ENCODE assay signal across 25 mouse cellular contexts in genomic region chr5:67698176-67698575, GRCm38 (mm10).
DNase-seq lines count a peak whose midpoint lies in the region; ATAC-seq and TF ChIP-seq lines count a peak whose summit lies in the region.
"Had no signal": no experiment of that assay in that cellular context is flagged by ENCODE, and none has a peak within 500 bp of the region (broad histone marks: within the 10 kb centered on the region; RNA-seq: fewer than 3 reads in every experiment).

No protein-coding gene starts in this region.

- no peaks in the 10 kb centered on the region for H3K27me3 ChIP-seq in heart, adult 2 months (ENCODE audit: control insufficient read depth, insufficient read depth, low read length)
- H3K27me3 ChIP-seq in heart, embryonic 11.5 days (ENCODE audit: control insufficient read depth, insufficient read depth, low read length): no peaks in the 10 kb centered on the region
- no peaks in the 10 kb centered on the region for H3K27me3 ChIP-seq in heart, embryonic 13.5 days (replicated peaks)
- H3K27me3 ChIP-seq: CH12.LX; liver, embryonic 13.5 days; megakaryocyte, embryonic 14.5 days; midbrain, embryonic 15.5 days; Patski had no signal

- no peak overlapping the region for H3K4me3 ChIP-seq in heart, adult 2 months
- H3K4me3 ChIP-seq in heart, embryonic 11.5 days (ENCODE audit: low read depth, low read length): no peak overlapping the region
- H3K4me3 ChIP-seq in cortical plate, adult 2 months (ENCODE audit: insufficient read depth, low read length): no peak overlapping the region
- H3K4me3 ChIP-seq in heart, embryonic 13.5 days: no peak overlapping the region
- H3K4me3 ChIP-seq: forebrain, embryonic 10.5 days; gastrocnemius, adult 2 months; hindbrain, embryonic 12.5 days; layer of hippocampus, adult 2 months; liver, embryonic 13.5 days; megakaryocyte, embryonic 14.5 days; midbrain, embryonic 15.5 days had no signal

- no peak overlapping the region for H3K9ac ChIP-seq in heart, adult 2 months (ENCODE audit: low read depth, low read length)
- H3K9ac ChIP-seq in heart, embryonic 11.5 days (ENCODE audit: low read depth, low read length): no peak overlapping the region
- no peak overlapping the region for H3K9ac ChIP-seq in heart, embryonic 13.5 days
- H3K9ac ChIP-seq: hindbrain, embryonic 12.5 days; liver, embryonic 13.5 days; lung, embryonic 14.5 days; midbrain, embryonic 15.5 days had no signal

- peak overlapping the region; percentile 85 for H3K27ac ChIP-seq in heart, adult 2 months
- H3K27ac ChIP-seq in heart, embryonic 11.5 days (ENCODE audit: low read depth, low read length): no peak overlapping the region
- H3K27ac ChIP-seq in cortical plate, adult 2 months (ENCODE audit: insufficient read depth, low read length): peak overlapping the region; percentile 78; the same call in 1 of the 2 replicates
- H3K27ac ChIP-seq in heart, embryonic 13.5 days (replicated peaks): peak overlapping the region; percentile 66
- H3K27ac ChIP-seq: forebrain, embryonic 10.5 days; gastrocnemius, adult 2 months; hindbrain, embryonic 12.5 days; layer of hippocampus, adult 2 months; liver, embryonic 13.5 days; midbrain, embryonic 15.5 days had no signal

- WGBS in heart, adult 2 months: 42% methylated on average over 3 of the region's 3 CpGs
- 60% methylated on average over 3 of the region's 3 CpGs for WGBS in heart, embryonic 11.5 days (ENCODE audit: insufficient replicate concordance)
- WGBS in heart, embryonic 13.5 days: 49% methylated on average over 3 of the region's 3 CpGs

- no peak for TF ChIP-seq POLR2A in heart, adult 2 months (IDR thresholded peaks at IDR 0.05; ENCODE audit: insufficient read depth, low read depth, low read length)
- no peak for TF ChIP-seq POLR2A in cortical plate, adult 2 months (IDR thresholded peaks at IDR 0.05; ENCODE audit: extremely low read depth, insufficient read depth, low read length)

- H3K36me3 ChIP-seq in heart, adult 2 months (ENCODE audit: control insufficient read depth, insufficient read depth, low read length): peaks cover 10% of the 10 kb centered on the region
- H3K36me3 ChIP-seq in heart, embryonic 11.5 days (ENCODE audit: control insufficient read depth, insufficient read depth, low read length): no peaks in the 10 kb centered on the region
- 0 out of 2 replicates have a peak, but pooled peaks cover 4% of the 10 kb centered on the region for H3K36me3 ChIP-seq in heart, embryonic 13.5 days
- H3K36me3 ChIP-seq: midbrain, embryonic 15.5 days had no signal

- H3K79me2 ChIP-seq in heart, adult 2 months (replicated peaks; ENCODE audit: control insufficient read depth, insufficient read depth, low read length): no peaks in the 10 kb centered on the region

- H3K4me1 ChIP-seq in heart, adult 2 months (ENCODE audit: control insufficient read depth, insufficient read depth, low read length): peaks cover 5% of the 10 kb centered on the region; the same call in 1 of the 2 replicates
- H3K4me1 ChIP-seq in heart, embryonic 11.5 days (ENCODE audit: control insufficient read depth, insufficient read depth, low read length): 0 out of 2 replicates have a peak, but pooled peaks cover 2% of the 10 kb centered on the region
- peaks cover 3% of the 10 kb centered on the region; the same call in 1 of the 2 replicates for H3K4me1 ChIP-seq in cortical plate, adult 2 months (ENCODE audit: control insufficient read depth, insufficient read depth, low read length)
- H3K4me1 ChIP-seq in heart, embryonic 13.5 days: peaks cover 32% of the 10 kb centered on the region
- H3K4me1 ChIP-seq: liver, embryonic 13.5 days had no signal

- TF ChIP-seq EP300 in heart, adult 2 months (IDR thresholded peaks at IDR 0.05; ENCODE audit: insufficient read depth, low read depth, low read length): no peak

- DNase-seq in heart, adult 2 months: peak in 1 of 2 experiments; percentile 39
- DNase-seq in heart, postnatal 4 days: peak; percentile 27
- DNase-seq in gastrocnemius, postnatal 4 days (ENCODE audit: low spot score in 2 of 2): no peak
- DNase-seq in layer of hippocampus, adult 9-10 months (ENCODE audit: low spot score): no peak
- DNase-seq: adrenal gland, postnatal 36 days; cerebellum, adult 11 months; cerebellum, adult 9-11 months; gastrocnemius, adult 2 months; kidney, postnatal 25 days; liver, embryonic 13.5 days; lung, embryonic 14.5 days; spleen, adult 18-20 months; thymus, postnatal 14 days had no signal

- no peak overlapping the region for H3K4me2 ChIP-seq in heart, embryonic 11.5 days
- no peak overlapping the region for H3K4me2 ChIP-seq in heart, embryonic 13.5 days
- H3K4me2 ChIP-seq: hindbrain, embryonic 12.5 days; liver, embryonic 13.5 days; lung, embryonic 14.5 days; midbrain, embryonic 15.5 days had no signal

- no peak for TF ChIP-seq CTCF in heart, adult 2 months (IDR thresholded peaks at IDR 0.05)
- no peak for TF ChIP-seq CTCF in cortical plate, adult 2 months (IDR thresholded peaks at IDR 0.05; ENCODE audit: extremely low read depth, insufficient read depth, low read length)

- no peaks in the 10 kb centered on the region for H3K9me3 ChIP-seq in heart, embryonic 11.5 days (replicated peaks; ENCODE audit: control insufficient read depth, low read length)
- no peaks in the 10 kb centered on the region for H3K9me3 ChIP-seq in heart, embryonic 13.5 days
- H3K9me3 ChIP-seq: forebrain, embryonic 10.5 days; G1E; hindbrain, embryonic 12.5 days; liver, embryonic 13.5 days; megakaryocyte, embryonic 14.5 days; midbrain, embryonic 15.5 days had no signal

- intact Hi-C loops in heart, adult 2 months (cut with DNase I): no loop called here

- no peak for ATAC-seq in heart, embryonic 11.5 days (replicated peaks; ENCODE audit: insufficient number of reproducible peaks, low FRiP score, low TSS enrichment)
- ATAC-seq in heart, embryonic 13.5 days (ENCODE audit: extremely low read depth, insufficient number of reproducible peaks, low FRiP score, low TSS enrichment): no peak
- ATAC-seq: intestine, postnatal 0 days; midbrain, embryonic 15.5 days had no signal
